Mouse (Mus musculus) hindbrain, embryonic 11.5 days (tissue): ENCODE data around the gene Rreb1. TPM values are rescaled to one million over a fixed set of nuclear protein-coding genes. Genes with fewer than 3 reads are reported as not detected.

ENCODE experiments used
- ATAC-seq: fragments of 200-750 bp; cut with Nextera tagmentation; 2 replicates; pipeline ENCODE4 v1.8.0; 2017; ENCODE audit warnings: mild to moderate bottlenecking, moderate TSS enrichment, moderate library complexity; ENCODE audit not compliant: low FRiP score
- DNase-seq: peaks from one replicate; pipeline ENCODE4 v3.0.0-alpha.2; 2015; ENCODE audit warnings: low spot score
- H3K27ac ChIP-seq: fragments of 300-500 bp; sonication (generic); 2 replicates; pipeline ENCODE4 v1.5.1; 2014; ENCODE audit warnings: mild to moderate bottlenecking, low read depth, low read length
- H3K27me3 ChIP-seq: fragments of 300-500 bp; sonication (generic); 2 replicates; pipeline ENCODE4 v1.6.1; 2014; ENCODE audit warnings: mild to moderate bottlenecking, low read length, moderate library complexity, mixed read lengths; ENCODE audit not compliant: control insufficient read depth, insufficient read depth
- H3K36me3 ChIP-seq: fragments of 300-500 bp; sonication (generic); 2 replicates; pipeline ENCODE4 v1.6.1; 2014; ENCODE audit warnings: mild to moderate bottlenecking, low read length, moderate library complexity, mixed read lengths; ENCODE audit not compliant: control insufficient read depth, insufficient read depth
- H3K4me1 ChIP-seq: fragments of 300-500 bp; sonication (generic); replicated peaks from 2 replicates; pipeline ENCODE4 v1.6.1; 2014; ENCODE audit warnings: low read length, mixed read lengths; ENCODE audit not compliant: control insufficient read depth, insufficient read depth
- H3K4me2 ChIP-seq: fragments of 300-500 bp; sonication (generic); replicated peaks from 2 replicates; pipeline ENCODE4 v1.6.1; 2014; ENCODE audit warnings: mild to moderate bottlenecking, low read depth, low read length
- H3K4me3 ChIP-seq: fragments of 300-500 bp; sonication (generic); 2 replicates; pipeline ENCODE4 v1.5.1; 2014; ENCODE audit warnings: low read depth, low read length
- H3K9ac ChIP-seq: fragments of 300-500 bp; sonication (generic); 2 replicates; pipeline ENCODE4 v1.6.1; 2014; ENCODE audit warnings: low read depth, low read length
- H3K9me3 ChIP-seq: fragments of 300-500 bp; sonication (generic); 2 replicates; pipeline ENCODE4 v1.6.1; 2016; ENCODE audit warnings: low read length; ENCODE audit not compliant: control insufficient read depth
- WGBS: fragments of 180-500 bp; shearing (Covaris S2); extraction: QIAGEN DNeasy Blood & Tissue Kit; methylation state at CpG from one replicate; pipeline ENCODE4 v1.1.7; 2014; 5-methylcytosine and 5-hydroxymethylcytosine counted together
- polyA plus RNA-seq: library from polyadenylated mRNA; unstranded; fragments of >200 nt; fragmentation: Nextera tagmentation; extraction: Ambion mirVana; gene quantifications from 2 replicates; pipeline ENCODE4 v1.2.1, GENCODE M21; 2014

The Rreb1 gene
- polyA plus RNA-seq, 1 experiment from 2014 or later = 7.0 TPM

DNA sequence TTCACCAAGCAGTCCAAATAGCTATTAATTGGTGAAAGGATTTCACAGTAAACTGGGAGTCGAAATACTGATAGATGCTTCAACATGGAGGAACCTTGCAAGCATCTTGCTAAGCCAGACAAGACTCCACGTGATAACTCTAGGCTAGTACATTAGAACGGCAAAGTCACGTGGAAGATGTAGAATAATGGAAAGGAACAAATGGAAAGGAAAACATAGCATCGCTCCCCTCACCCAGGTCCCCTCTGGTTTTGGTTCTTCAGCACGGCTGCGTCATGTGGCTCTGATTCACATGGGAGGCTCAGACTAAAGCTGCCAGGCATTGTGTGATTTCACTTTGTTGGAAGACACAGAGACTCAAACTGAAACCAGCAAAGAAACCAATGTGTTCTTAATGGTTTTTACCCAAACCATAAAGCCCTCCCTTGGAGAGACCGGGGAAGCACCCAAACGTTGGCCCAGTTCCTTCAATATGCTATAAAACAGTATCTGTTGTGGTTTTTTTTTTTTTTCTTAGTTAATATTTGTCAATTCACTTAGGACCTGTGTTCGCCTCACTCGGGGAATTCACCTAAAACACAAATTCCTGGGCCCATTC is 14.6 kb downstream of the Rreb1 start:
- WGBS = 94% methylated on average over 11 of the region's 11 CpGs
- no peaks in the 10 kb centered on the region for H3K9me3 ChIP-seq
- DNase-seq = no peak
- H3K4me1 ChIP-seq = no peaks in the 10 kb centered on the region
- no peak overlapping the region for H3K4me2 ChIP-seq
- ATAC-seq = no peak
- no peak overlapping the region for H3K9ac ChIP-seq
- no peak overlapping the region for H3K4me3 ChIP-seq
- H3K36me3 ChIP-seq = no peaks in the 10 kb centered on the region
- no peak overlapping the region for H3K27ac ChIP-seq
- no peaks in the 10 kb centered on the region for H3K27me3 ChIP-seq

GRCm38 (mm10) chr13:37798811-37799210 is 20.6 kb downstream of the Rreb1 start:
- no peak for DNase-seq
- H3K27ac ChIP-seq = no peak overlapping the region
- H3K4me2 ChIP-seq = no peak overlapping the region
- H3K36me3 ChIP-seq = no peaks in the 10 kb centered on the region
- no peaks in the 10 kb centered on the region for H3K9me3 ChIP-seq
- no peaks in the 10 kb centered on the region for H3K27me3 ChIP-seq
- H3K4me1 ChIP-seq = no peaks in the 10 kb centered on the region
- H3K9ac ChIP-seq = no peak overlapping the region
- ATAC-seq = no peak
- no peak overlapping the region for H3K4me3 ChIP-seq
- WGBS = 96% methylated on average over 8 of the region's 8 CpGs

- Histone ChIP-seq H3K9me3 (no peaks in the 10 kb centered on the region), H3K9ac (no peak overlapping the region), H3K27ac (no peak overlapping the region), H3K27me3 (no peaks in the 10 kb centered on the region), H3K4me1 (no peaks in the 10 kb centered on the region), H3K36me3 (no peaks in the 10 kb centered on the region), H3K4me3 (no peak overlapping the region), H3K4me2 (no peak overlapping the region)
- no peak for ATAC-seq
- WGBS = 84% methylated on average over 9 of the region's 9 CpGs
- no peak for DNase-seq
Observed at GRCm38 (mm10) chr13:37799413-37799812, 21.2 kb downstream of the Rreb1 start.

DNA sequence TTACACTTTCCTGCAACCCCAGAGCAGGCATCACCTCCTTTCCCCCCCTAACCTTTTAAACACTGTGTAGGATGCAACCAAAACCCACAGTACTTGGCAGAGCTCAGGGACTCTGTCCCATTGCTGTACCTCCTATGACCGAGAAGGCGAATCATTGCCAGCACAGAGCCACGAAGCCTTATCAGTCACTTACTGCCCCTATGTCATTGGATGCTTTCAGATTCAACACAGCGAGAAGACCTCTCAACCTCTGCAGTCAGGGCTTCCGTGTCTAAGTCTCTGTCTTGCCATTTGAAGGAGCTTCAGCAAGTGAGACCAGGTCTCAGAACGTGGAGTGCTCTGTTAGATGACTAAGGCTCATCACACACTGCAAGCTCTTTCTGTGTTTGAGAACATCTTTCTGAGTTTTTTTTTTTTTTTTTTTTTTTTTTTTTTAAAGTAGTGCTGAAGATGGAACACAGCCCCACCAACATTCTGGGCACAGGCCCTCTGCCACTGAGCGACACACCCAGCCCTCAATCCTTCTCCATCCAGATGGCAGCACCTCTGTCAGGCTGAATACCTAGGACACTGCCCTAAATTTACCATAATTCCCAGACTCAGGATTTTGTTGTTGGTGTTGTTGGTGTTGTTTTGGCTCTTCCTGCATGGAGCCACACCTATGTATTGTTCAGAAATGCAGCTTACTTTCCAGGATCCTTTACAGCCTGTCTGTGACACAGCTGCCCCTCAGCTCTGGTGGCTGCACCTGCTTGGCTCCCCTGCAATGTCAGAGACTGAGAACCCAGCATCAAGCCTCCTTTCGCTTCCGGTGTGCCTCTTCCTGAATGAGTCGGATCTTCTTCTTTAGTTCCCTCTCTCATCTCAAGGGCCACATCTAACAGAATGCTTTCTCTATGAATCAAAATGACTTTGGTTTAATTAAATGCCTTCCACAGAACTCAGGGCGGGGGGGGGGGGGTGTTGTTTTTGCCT is 23.2 kb downstream of the Rreb1 start:
- Histone ChIP-seq H3K27me3 (no peaks in the 10 kb centered on the region), H3K4me3 (no peak overlapping the region), H3K27ac (no peak overlapping the region), H3K9ac (no peak overlapping the region), H3K36me3 (no peaks in the 10 kb centered on the region), H3K4me1 (no peaks in the 10 kb centered on the region), H3K4me2 (no peak overlapping the region), H3K9me3 (no peaks in the 10 kb centered on the region)
- WGBS = 60% methylated on average over 11 of the region's 11 CpGs
- ATAC-seq = no peak
- no peak for DNase-seq

- H3K36me3 ChIP-seq = no peaks in the 10 kb centered on the region
- H3K27me3 ChIP-seq = no peaks in the 10 kb centered on the region
- no peaks in the 10 kb centered on the region for H3K4me1 ChIP-seq
- no peak overlapping the region for H3K9ac ChIP-seq
- H3K27ac ChIP-seq = no peak overlapping the region
- DNase-seq = no peak
- WGBS = 21% methylated on average over 6 of the region's 6 CpGs
- no peak overlapping the region for H3K4me3 ChIP-seq
- no peaks in the 10 kb centered on the region for H3K9me3 ChIP-seq
- no peak for ATAC-seq
- H3K4me2 ChIP-seq = no peak overlapping the region
Observed at GRCm38 (mm10) chr13:37802246-37803003, 24.2 kb downstream of the Rreb1 start.

DNA sequence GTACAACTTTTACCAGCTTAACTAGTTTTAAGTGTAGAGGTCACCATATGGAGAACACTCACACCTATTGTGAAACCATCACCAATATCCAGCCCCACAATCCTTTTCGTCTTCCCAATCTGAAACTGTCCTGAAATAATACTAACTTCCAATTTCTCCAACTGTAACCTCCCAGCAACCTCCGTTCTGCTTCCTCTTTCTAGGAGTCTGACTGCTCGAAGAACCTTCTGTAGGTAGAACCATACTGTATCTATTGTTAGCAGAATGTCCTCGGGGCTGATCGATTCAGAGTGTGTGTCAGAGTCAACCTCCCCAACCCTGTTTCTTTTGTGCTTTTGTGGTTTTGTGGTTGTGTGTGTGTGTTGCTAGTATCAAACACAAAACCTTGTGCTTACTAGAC is 25.0 kb downstream of the Rreb1 start:
- no peak overlapping the region for H3K4me2 ChIP-seq
- no peak overlapping the region for H3K4me3 ChIP-seq
- no peaks in the 10 kb centered on the region for H3K36me3 ChIP-seq
- no peak overlapping the region for H3K9ac ChIP-seq
- DNase-seq = no peak
- H3K9me3 ChIP-seq = no peaks in the 10 kb centered on the region
- ATAC-seq = no peak
- no peak overlapping the region for H3K27ac ChIP-seq
- no peaks in the 10 kb centered on the region for H3K27me3 ChIP-seq
- no peaks in the 10 kb centered on the region for H3K4me1 ChIP-seq
- WGBS = 90% methylated on average over 5 of the region's 5 CpGs

GRCm38 (mm10) chr13:37804023-37804422 is 25.8 kb downstream of the Rreb1 start:
- ATAC-seq = no peak
- Histone ChIP-seq H3K4me2 (no peak overlapping the region), H3K9me3 (no peaks in the 10 kb centered on the region), H3K9ac (no peak overlapping the region), H3K36me3 (no peaks in the 10 kb centered on the region), H3K27me3 (no peaks in the 10 kb centered on the region), H3K27ac (no peak overlapping the region), H3K4me3 (no peak overlapping the region), H3K4me1 (no peaks in the 10 kb centered on the region)
- WGBS = 94% methylated on average over 5 of the region's 5 CpGs
- no peak for DNase-seq

GRCm38 (mm10) chr13:37815001-37815400 is 36.8 kb downstream of the Rreb1 start:
- ATAC-seq = no peak
- 82% methylated on average over 9 of the region's 9 CpGs for WGBS
- DNase-seq = no peak

More at GRCm38 (mm10) chr13:37815001-37815400, 36.8 kb downstream of the Rreb1 start:
- H3K4me2 ChIP-seq = no peak overlapping the region
- H3K4me1 ChIP-seq = no peaks in the 10 kb centered on the region
- H3K36me3 ChIP-seq = no peaks in the 10 kb centered on the region
- H3K9ac ChIP-seq = no peak overlapping the region
- no peaks in the 10 kb centered on the region for H3K27me3 ChIP-seq
- H3K4me3 ChIP-seq = no peak overlapping the region
- no peaks in the 10 kb centered on the region for H3K9me3 ChIP-seq
- no peak overlapping the region for H3K27ac ChIP-seq
